ENCODE assay signal across 14 mouse cellular contexts in genomic region chr14:21275786-21276185, GRCm38 (mm10).
"Had no signal": no experiment of that assay in that cellular context is flagged by ENCODE, and none has a peak within 500 bp of the region (broad histone marks: within the 10 kb centered on the region; RNA-seq: fewer than 3 reads in every experiment).

No protein-coding gene starts in this region.

- H3K4me1 ChIP-seq: liver, embryonic 15.5 days; neural tube, embryonic 12.5 days had no signal

- ATAC-seq: midbrain, embryonic 13.5 days; midbrain, embryonic 15.5 days had no signal

- H3K9ac ChIP-seq: liver, embryonic 15.5 days; lung, embryonic 14.5 days; midbrain, embryonic 13.5 days; midbrain, embryonic 15.5 days; neural tube, embryonic 12.5 days had no signal

- H3K27me3 ChIP-seq: liver, embryonic 15.5 days; midbrain, embryonic 13.5 days; midbrain, embryonic 15.5 days; neural tube, embryonic 12.5 days had no signal

- H3K9me3 ChIP-seq: liver, embryonic 15.5 days; midbrain, embryonic 13.5 days; midbrain, embryonic 15.5 days; neural tube, embryonic 12.5 days had no signal

- H3K36me3 ChIP-seq: liver, embryonic 15.5 days; midbrain, embryonic 13.5 days; midbrain, embryonic 15.5 days; neural tube, embryonic 12.5 days had no signal

- H3K4me2 ChIP-seq: liver, embryonic 15.5 days; lung, embryonic 14.5 days; midbrain, embryonic 11.5 days; midbrain, embryonic 13.5 days; midbrain, embryonic 15.5 days; neural tube, embryonic 12.5 days had no signal

- H3K4me3 ChIP-seq: liver, embryonic 15.5 days; midbrain, embryonic 13.5 days; midbrain, embryonic 15.5 days; neural tube, embryonic 12.5 days had no signal

- DNase-seq: lung, adult 18-20 months; lung, embryonic 14.5 days; lung, postnatal 14 days; lung, postnatal 36 days; right cerebral cortex, postnatal 14 days; thymus, adult 18-20 months; thymus, postnatal 14 days; thymus, postnatal 36 days had no signal

- H3K27ac ChIP-seq: liver, embryonic 15.5 days; macrophage; midbrain, embryonic 13.5 days; midbrain, embryonic 15.5 days; neural tube, embryonic 12.5 days had no signal
